Mouse (Mus musculus): ENCODE data around the gene Lrrc58. TPM values are rescaled to one million over a fixed set of nuclear protein-coding genes. Genes with fewer than 3 reads are reported as not detected.

The Lrrc58 gene
- polyA plus RNA-seq, 2 experiments: 4.1 to 8.7 TPM

DNA sequence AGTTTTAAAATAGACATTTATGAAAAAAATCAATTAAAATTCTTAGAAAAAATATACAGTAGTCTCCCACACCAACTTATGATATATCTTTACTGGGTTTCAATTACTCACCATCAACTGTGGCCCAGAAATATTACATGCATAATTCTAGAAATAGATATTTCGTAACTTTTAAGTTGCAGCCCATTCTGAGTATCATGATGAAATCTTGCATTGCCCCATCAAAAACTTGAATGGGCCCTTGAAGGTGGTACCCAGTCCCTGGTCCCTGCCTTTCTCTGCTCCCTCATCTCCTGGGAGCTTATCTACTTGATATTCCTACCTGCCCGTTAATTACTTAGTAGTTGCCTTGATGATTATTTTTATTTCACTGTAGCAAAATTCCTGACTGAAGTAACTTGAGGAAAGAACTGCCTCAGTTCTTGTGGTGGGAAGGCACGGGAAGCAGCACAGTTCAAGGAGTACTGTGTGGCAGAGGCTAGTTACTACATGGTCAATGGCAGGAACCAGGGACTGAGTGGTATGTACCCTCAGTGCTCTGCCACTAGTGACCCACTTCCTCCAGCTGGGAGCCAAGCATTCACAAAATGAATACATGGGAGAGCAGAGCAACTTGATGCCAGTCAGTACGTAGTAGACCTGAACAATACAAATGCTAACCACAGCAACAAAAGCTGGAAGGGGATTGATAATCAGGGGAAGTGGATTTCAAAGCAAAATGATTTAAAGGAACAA, 6.5 kb downstream of the Lrrc58 start:
- Histone ChIP-seq H3K9me3 (ENCODE audit: control insufficient read depth, low read length) (no peaks in the 10 kb centered on the region), H3K4me1 (replicated peaks; ENCODE audit: control insufficient read depth in 2 of 2, insufficient read depth in 2 of 2, low read length in 1 of 2) (peaks cover 0 to 15% of the 10 kb centered on the region in 2 experiments; a peak in 2 of 4 replicates), H3K4me3 (ENCODE audit: insufficient read depth in 1 of 2, low read depth in 2 of 2, low read length in 2 of 2) (no peak overlapping the region), H3K9ac (replicated peaks) (no peak overlapping the region), H3K27me3 (ENCODE audit: control insufficient read depth, insufficient read depth, low read length) (no peaks in the 10 kb centered on the region), H3K27ac (no peak overlapping the region), H3K4me2 (ENCODE audit: low read depth) (no peak overlapping the region), H3K36me3 (replicated peaks; ENCODE audit: control insufficient read depth, insufficient read depth, low read depth) (peaks cover 3% of the 10 kb centered on the region)
- TF ChIP-seq EP300 (IDR thresholded peaks at IDR 0.05; ENCODE audit: low read depth): no peak
- TF ChIP-seq CTCF (IDR thresholded peaks at IDR 0.05; ENCODE audit: low read depth): no peak
- DNase-seq (ENCODE audit: low read depth in 3 of 3, low spot score in 3 of 3): no peak
- WGBS (ENCODE audit: insufficient replicate concordance): 56% methylated on average over 4 of the region's 4 CpGs
- ATAC-seq (ENCODE audit: insufficient read depth): no peak

- 79% methylated on average over 3 of the region's 3 CpGs for WGBS (ENCODE audit: insufficient replicate concordance)
- TF ChIP-seq EP300 (IDR thresholded peaks at IDR 0.05; ENCODE audit: low read depth): no peak
- TF ChIP-seq CTCF (IDR thresholded peaks at IDR 0.05; ENCODE audit: low read depth): no peak
These were observed 9.2 kb downstream of the Lrrc58 start for GRCm38 (mm10) chr16:37877406-37877805.

GRCm38 (mm10) chr16:37878951-37879505, 10.8 kb downstream of the Lrrc58 start:
- ATAC-seq (ENCODE audit: insufficient read depth): no peak
- H3K4me1 ChIP-seq (replicated peaks; ENCODE audit: control insufficient read depth in 2 of 2, insufficient read depth in 2 of 2, low read length in 1 of 2): peaks cover 0 to 6% of the 10 kb centered on the region in 2 experiments; a peak in 3 of 4 replicates
- H3K4me2 ChIP-seq (ENCODE audit: low read depth): no peak overlapping the region
- 68% methylated on average over 7 of the region's 7 CpGs for WGBS (ENCODE audit: insufficient replicate concordance)
- no peak for DNase-seq (ENCODE audit: low read depth in 3 of 3, low spot score in 3 of 3)
- no peak overlapping the region for H3K4me3 ChIP-seq (ENCODE audit: insufficient read depth in 1 of 2, low read depth in 2 of 2, low read length in 2 of 2)
- no peaks in the 10 kb centered on the region for H3K27me3 ChIP-seq (ENCODE audit: control insufficient read depth, insufficient read depth, low read length)
- H3K9ac ChIP-seq (replicated peaks): no peak overlapping the region
- no peaks in the 10 kb centered on the region for H3K9me3 ChIP-seq (ENCODE audit: control insufficient read depth, low read length)
- no peak overlapping the region for H3K27ac ChIP-seq
- TF ChIP-seq EP300 (IDR thresholded peaks at IDR 0.05; ENCODE audit: low read depth) (no peak), CTCF (IDR thresholded peaks at IDR 0.05; ENCODE audit: low read depth) (no peak)
- peaks cover 14% of the 10 kb centered on the region for H3K36me3 ChIP-seq (replicated peaks; ENCODE audit: control insufficient read depth, insufficient read depth, low read depth)

More at GRCm38 (mm10) chr16:37877406-37877805, 9.2 kb downstream of the Lrrc58 start:
- H3K27me3 ChIP-seq (ENCODE audit: control insufficient read depth, insufficient read depth, low read length): no peaks in the 10 kb centered on the region
- H3K9me3 ChIP-seq (ENCODE audit: control insufficient read depth, low read length): no peaks in the 10 kb centered on the region
- no peak overlapping the region for H3K4me3 ChIP-seq (ENCODE audit: insufficient read depth in 1 of 2, low read depth in 2 of 2, low read length in 2 of 2)
- H3K9ac ChIP-seq (replicated peaks): no peak overlapping the region
- H3K4me1 ChIP-seq (replicated peaks; ENCODE audit: control insufficient read depth in 2 of 2, insufficient read depth in 2 of 2, low read length in 1 of 2): peaks cover 0 to 6% of the 10 kb centered on the region in 2 experiments; a peak in 3 of 4 replicates
- H3K4me2 ChIP-seq (ENCODE audit: low read depth): no peak overlapping the region
- DNase-seq (ENCODE audit: low read depth in 3 of 3, low spot score in 3 of 3) (no peak), ATAC-seq (ENCODE audit: insufficient read depth) (no peak)
- H3K27ac ChIP-seq: no peak overlapping the region
- H3K36me3 ChIP-seq (replicated peaks; ENCODE audit: control insufficient read depth, insufficient read depth, low read depth): peaks cover 11% of the 10 kb centered on the region

- Histone ChIP-seq H3K27ac (no peak overlapping the region), H3K27me3 (ENCODE audit: control insufficient read depth, insufficient read depth, low read length) (no peaks in the 10 kb centered on the region), H3K4me2 (ENCODE audit: low read depth) (no peak overlapping the region), H3K9me3 (ENCODE audit: control insufficient read depth, low read length) (no peaks in the 10 kb centered on the region), H3K36me3 (replicated peaks; ENCODE audit: control insufficient read depth, insufficient read depth, low read depth) (peaks cover 14% of the 10 kb centered on the region), H3K9ac (replicated peaks) (no peak overlapping the region), H3K4me1 (replicated peaks; ENCODE audit: control insufficient read depth in 2 of 2, insufficient read depth in 2 of 2, low read length in 1 of 2) (peaks cover 0 to 6% of the 10 kb centered on the region in 2 experiments; a peak in 3 of 4 replicates), H3K4me3 (ENCODE audit: insufficient read depth in 1 of 2, low read depth in 2 of 2, low read length in 2 of 2) (no peak overlapping the region)
- 0 out of 2 replicates have a peak, but pooled peaks have one; percentile 33 for ATAC-seq (ENCODE audit: insufficient read depth)
- DNase-seq (ENCODE audit: low read depth in 3 of 3, low spot score in 3 of 3): no peak
- no peak for TF ChIP-seq CTCF (IDR thresholded peaks at IDR 0.05; ENCODE audit: low read depth)
- no peak for TF ChIP-seq EP300 (IDR thresholded peaks at IDR 0.05; ENCODE audit: low read depth)
- 73% methylated on average over 4 of the region's 4 CpGs for WGBS (ENCODE audit: insufficient replicate concordance)
These were observed 11.7 kb downstream of the Lrrc58 start for GRCm38 (mm10) chr16:37879750-37880419.

GRCm38 (mm10) chr16:37881168-37881567, 13.0 kb downstream of the Lrrc58 start:
- H3K4me3 ChIP-seq (ENCODE audit: insufficient read depth in 1 of 2, low read depth in 2 of 2, low read length in 2 of 2): no peak overlapping the region
- ATAC-seq (ENCODE audit: insufficient read depth): no peak
- peaks cover 14% of the 10 kb centered on the region for H3K36me3 ChIP-seq (replicated peaks; ENCODE audit: control insufficient read depth, insufficient read depth, low read depth)
- H3K4me1 ChIP-seq (replicated peaks; ENCODE audit: control insufficient read depth in 2 of 2, insufficient read depth in 2 of 2, low read length in 1 of 2): peaks cover 0 to 6% of the 10 kb centered on the region in 2 experiments; a peak in 3 of 4 replicates
- H3K9me3 ChIP-seq (ENCODE audit: control insufficient read depth, low read length): no peaks in the 10 kb centered on the region
- WGBS (ENCODE audit: insufficient replicate concordance): 49% methylated on average over 2 of the region's 2 CpGs
- no peak for TF ChIP-seq CTCF (IDR thresholded peaks at IDR 0.05; ENCODE audit: low read depth)
- H3K27ac ChIP-seq: no peak overlapping the region
- H3K9ac ChIP-seq (replicated peaks): no peak overlapping the region
- no peak overlapping the region for H3K4me2 ChIP-seq (ENCODE audit: low read depth)
- H3K27me3 ChIP-seq (ENCODE audit: control insufficient read depth, insufficient read depth, low read length): no peaks in the 10 kb centered on the region
- no peak for DNase-seq (ENCODE audit: low read depth in 3 of 3, low spot score in 3 of 3)

Data from liver, embryonic 14.5 days (tissue).